Mouse (Mus musculus): Measurements from ENCODE around the gene Zg16. TPM values are rescaled to one million over a fixed set of nuclear protein-coding genes. Genes with fewer than 3 reads are reported as not detected.
A peak's percentile ranks its signal among the peaks of the same experiment; 100 is the strongest.

Zg16 gene
- polyA plus RNA-seq, 1 experiment = not detected

DNA sequence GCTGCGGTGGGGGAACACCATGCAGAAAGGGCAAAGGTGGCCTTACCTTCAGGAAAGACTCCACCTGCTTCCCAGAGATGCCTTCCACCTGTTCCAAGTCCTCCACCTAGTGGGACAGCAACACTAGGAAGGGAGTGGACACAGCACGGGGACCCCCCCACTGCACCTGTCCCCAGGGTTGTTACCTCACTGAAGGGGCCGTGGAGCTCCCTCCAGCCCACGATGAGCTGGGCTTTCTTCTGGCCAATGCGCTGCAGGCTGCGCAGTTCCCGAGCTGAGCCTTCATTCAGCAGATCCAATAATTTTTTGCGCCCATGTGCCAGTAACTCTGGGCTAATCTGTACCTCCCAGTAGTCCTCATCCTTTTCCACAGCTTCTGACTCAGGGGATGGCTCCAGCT is 59.2 kb downstream of the Zg16 start:
- Histone ChIP-seq H3K4me3 (replicated peaks; ENCODE audit: control insufficient read depth, low read depth, low read length) (peak overlapping the region; percentile 53), H3K27ac (ENCODE audit: control insufficient read depth, insufficient read depth, low read depth, low read length, poor library complexity) (peak overlapping the region; percentile 96), H3K4me1 (ENCODE audit: control insufficient read depth, insufficient read depth, low read length) (peaks cover 13% of the 10 kb centered on the region)
- no peak for TF ChIP-seq POLR2A (IDR thresholded peaks at IDR 0.05; ENCODE audit: borderline replicate concordance, control insufficient read depth, low read depth, low read length)
- no peak for TF ChIP-seq CTCF (IDR thresholded peaks at IDR 0.05; ENCODE audit: control insufficient read depth, insufficient read depth, low read length)
- WGBS = 45% methylated on average over 8 of the region's 8 CpGs

DNA sequence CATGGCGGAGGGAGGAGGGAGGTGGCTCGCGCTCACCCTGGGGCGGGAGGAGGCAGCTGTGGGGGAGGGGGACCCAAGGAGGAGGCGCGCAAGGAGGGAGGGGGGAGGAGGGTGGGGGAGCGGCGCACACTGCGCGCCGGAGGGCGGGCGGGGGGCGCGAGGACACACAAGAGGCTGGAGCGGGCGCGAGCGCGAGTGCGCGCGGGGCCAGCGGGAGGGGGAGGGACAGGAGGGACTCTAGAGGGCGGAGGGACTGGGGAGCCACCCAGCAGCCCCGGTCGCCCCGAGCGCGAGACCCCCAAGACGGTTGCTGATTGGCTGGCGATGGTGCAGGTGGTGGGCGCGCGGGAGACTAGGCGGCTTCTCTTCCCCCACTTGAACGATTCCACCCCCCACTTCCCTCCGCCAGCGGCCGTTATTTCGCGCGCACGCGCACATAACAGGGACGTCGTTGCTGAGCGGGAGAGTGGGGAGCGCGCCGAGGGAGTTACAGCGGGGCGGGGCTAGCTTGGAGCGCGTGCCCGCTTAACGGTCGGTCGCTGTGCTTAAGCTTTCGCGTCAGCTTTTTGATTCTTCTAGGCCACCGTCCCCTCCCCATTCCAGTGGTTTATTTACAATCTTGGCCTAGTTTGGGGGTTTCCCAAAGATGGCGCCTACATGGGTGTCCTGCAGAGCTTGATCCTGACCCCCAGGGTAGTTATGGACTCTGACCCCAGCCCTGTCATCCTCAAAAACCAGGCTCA is 60.0 kb downstream of the Zg16 start, which contains the start of gene Maz:
Maz (minus strand) TSS at position 54 of the 743 bp plus-strand sequence.
- under 1% methylated on average over 58 of the region's 63 CpGs for WGBS
- Histone ChIP-seq H3K4me3 (replicated peaks; ENCODE audit: control insufficient read depth, low read depth, low read length) (peak within 1 kb of the TSS; percentile 77), H3K27ac (ENCODE audit: control insufficient read depth, insufficient read depth, low read depth, low read length, poor library complexity) (peak within 1 kb of the TSS; percentile 98), H3K4me1 (ENCODE audit: control insufficient read depth, insufficient read depth, low read length) (peaks cover 13% of the 10 kb centered on the region)
- TF ChIP-seq CTCF (IDR thresholded peaks at IDR 0.05; ENCODE audit: control insufficient read depth, insufficient read depth, low read length) (no peak), POLR2A (IDR thresholded peaks at IDR 0.05; ENCODE audit: borderline replicate concordance, control insufficient read depth, low read depth, low read length) (peak; percentile 83; the same call in 1 of the 2 replicates)

GRCm38 (mm10) chr7:127026616-127026983 is 60.5 kb downstream of the Zg16 start:
- Histone ChIP-seq H3K27ac (ENCODE audit: control insufficient read depth, insufficient read depth, low read depth, low read length, poor library complexity) (peak overlapping the region; percentile 98), H3K4me3 (replicated peaks; ENCODE audit: control insufficient read depth, low read depth, low read length) (peak overlapping the region; percentile 77), H3K4me1 (ENCODE audit: control insufficient read depth, insufficient read depth, low read length) (peaks cover 13% of the 10 kb centered on the region)
- TF ChIP-seq CTCF (IDR thresholded peaks at IDR 0.05; ENCODE audit: control insufficient read depth, insufficient read depth, low read length) (no peak), POLR2A (IDR thresholded peaks at IDR 0.05; ENCODE audit: borderline replicate concordance, control insufficient read depth, low read depth, low read length) (peak; percentile 8; the same call in 1 of the 2 replicates)
- no CpG with 5 or more reads among the region's 48 CpGs for WGBS

- TF ChIP-seq POLR2A (IDR thresholded peaks at IDR 0.05; ENCODE audit: borderline replicate concordance, control insufficient read depth, low read depth, low read length) (no peak), CTCF (IDR thresholded peaks at IDR 0.05; ENCODE audit: control insufficient read depth, insufficient read depth, low read length) (no peak)
- WGBS = under 1% methylated on average over 38 of the region's 48 CpGs
- peak overlapping the region; percentile 63 for H3K4me3 ChIP-seq (replicated peaks; ENCODE audit: control insufficient read depth, low read depth, low read length)
- H3K4me1 ChIP-seq (ENCODE audit: control insufficient read depth, insufficient read depth, low read length) = peaks cover 13% of the 10 kb centered on the region
- peak overlapping the region; percentile 98 for H3K27ac ChIP-seq (ENCODE audit: control insufficient read depth, insufficient read depth, low read depth, low read length, poor library complexity)
Measured at GRCm38 (mm10) chr7:127026161-127026600, 60.9 kb downstream of the Zg16 start.

DNA sequence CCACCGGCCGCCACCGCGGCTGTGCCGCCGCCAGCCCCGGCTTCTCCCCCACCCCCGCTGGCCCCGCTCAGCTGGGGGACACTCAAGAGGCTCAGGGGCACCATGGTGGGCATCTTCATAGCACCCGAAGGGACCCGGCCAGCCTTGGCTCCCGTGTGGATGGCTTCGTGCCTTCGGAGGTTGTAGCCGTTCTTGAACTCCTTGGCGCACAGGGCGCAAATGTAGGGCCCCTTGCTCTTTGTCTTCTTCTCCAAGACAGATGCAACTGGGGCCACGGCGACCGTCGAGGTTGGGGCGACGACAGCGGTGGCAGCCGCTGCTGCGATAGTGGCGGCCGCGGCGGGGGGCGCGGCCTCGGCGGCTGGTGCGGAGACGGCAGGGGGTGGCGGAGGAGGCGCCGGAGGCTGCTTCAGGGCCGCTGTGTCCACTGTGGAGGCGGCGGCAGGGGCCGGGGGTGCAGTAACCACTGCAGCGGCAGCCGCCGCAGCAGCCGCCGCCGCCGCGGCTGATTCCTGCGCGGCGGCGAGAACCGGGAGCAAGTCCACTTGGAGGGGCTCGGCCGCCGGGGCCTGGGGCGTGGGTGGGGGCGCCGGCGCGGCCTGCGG is 61.5 kb downstream of the Zg16 start:
- H3K4me3 ChIP-seq (replicated peaks; ENCODE audit: control insufficient read depth, low read depth, low read length) = peak overlapping the region; percentile 63
- peaks cover 14% of the 10 kb centered on the region for H3K4me1 ChIP-seq (ENCODE audit: control insufficient read depth, insufficient read depth, low read length)
- TF ChIP-seq POLR2A (IDR thresholded peaks at IDR 0.05; ENCODE audit: borderline replicate concordance, control insufficient read depth, low read depth, low read length) (no peak), CTCF (IDR thresholded peaks at IDR 0.05; ENCODE audit: control insufficient read depth, insufficient read depth, low read length) (no peak)
- WGBS = 1% methylated on average over 59 of the region's 65 CpGs
- peak overlapping the region; percentile 98 for H3K27ac ChIP-seq (ENCODE audit: control insufficient read depth, insufficient read depth, low read depth, low read length, poor library complexity)

GRCm38 (mm10) chr7:127024755-127025555 is 62.2 kb downstream of the Zg16 start:
- H3K4me3 ChIP-seq (replicated peaks; ENCODE audit: control insufficient read depth, low read depth, low read length) = peak overlapping the region; percentile 63
- H3K27ac ChIP-seq (ENCODE audit: control insufficient read depth, insufficient read depth, low read depth, low read length, poor library complexity) = peak overlapping the region; percentile 98
- H3K4me1 ChIP-seq (ENCODE audit: control insufficient read depth, insufficient read depth, low read length) = peaks cover 14% of the 10 kb centered on the region
- TF ChIP-seq POLR2A (IDR thresholded peaks at IDR 0.05; ENCODE audit: borderline replicate concordance, control insufficient read depth, low read depth, low read length) (peak; percentile 76), CTCF (IDR thresholded peaks at IDR 0.05; ENCODE audit: control insufficient read depth, insufficient read depth, low read length) (peak; percentile 87)
- WGBS = under 1% methylated on average over 30 of the region's 30 CpGs

DNA sequence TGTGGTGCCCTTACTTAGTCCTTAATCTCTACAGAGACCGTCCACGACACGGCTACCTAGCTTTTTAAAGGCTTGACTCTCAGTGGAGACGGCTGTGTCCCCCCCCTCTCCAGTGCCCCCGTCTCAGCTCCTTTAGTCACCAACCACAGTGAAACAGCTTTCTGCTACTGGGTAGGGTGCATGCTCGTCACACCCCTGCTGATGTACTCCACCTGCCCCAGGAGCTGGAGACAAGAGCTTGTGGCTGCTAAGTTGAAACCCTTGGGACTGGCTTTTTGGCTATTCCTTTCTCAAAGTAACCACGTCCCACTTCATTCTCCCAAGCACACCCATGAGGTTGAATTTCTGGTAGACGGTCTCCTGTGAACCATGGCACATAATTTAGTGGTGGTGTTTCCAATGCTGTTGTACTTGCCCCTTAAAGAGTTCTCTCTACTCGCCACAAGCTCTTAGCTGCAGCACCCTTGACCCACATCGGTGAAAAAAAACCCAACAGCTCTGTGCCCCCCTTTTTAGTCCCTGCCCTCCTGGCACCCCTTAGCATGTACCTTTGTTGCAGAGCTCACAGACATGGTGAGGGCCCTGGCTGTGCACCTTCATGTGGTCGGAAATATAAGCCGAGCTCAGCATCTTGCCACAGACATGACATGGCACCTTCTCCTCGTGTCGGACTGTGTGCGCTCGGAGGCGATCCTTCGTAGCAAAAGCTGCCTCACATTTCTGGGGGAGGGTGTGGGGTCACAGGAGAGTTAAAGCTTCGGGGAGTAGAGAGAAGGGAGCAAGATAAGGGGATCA is 63.0 kb downstream of the Zg16 start:
- TF ChIP-seq CTCF (IDR thresholded peaks at IDR 0.05; ENCODE audit: control insufficient read depth, insufficient read depth, low read length) = no peak
- TF ChIP-seq POLR2A (IDR thresholded peaks at IDR 0.05; ENCODE audit: borderline replicate concordance, control insufficient read depth, low read depth, low read length) = no peak
- WGBS = 15% methylated on average over 19 of the region's 19 CpGs
- Histone ChIP-seq H3K4me1 (ENCODE audit: control insufficient read depth, insufficient read depth, low read length) (peaks cover 14% of the 10 kb centered on the region), H3K4me3 (replicated peaks; ENCODE audit: control insufficient read depth, low read depth, low read length) (peak overlapping the region; percentile 63), H3K27ac (ENCODE audit: control insufficient read depth, insufficient read depth, low read depth, low read length, poor library complexity) (peak overlapping the region; percentile 98)

All from bone marrow, adult 2 months (tissue).